Comparison of ENCODE assay signal across 8 mouse cellular contexts in genomic region chr11:100759611-100760233, GRCm38 (mm10). TPM values are rescaled to one million over a fixed set of nuclear protein-coding genes. Genes with fewer than 3 reads are reported as not detected.
DNase-seq lines count a peak whose midpoint lies in the region; ATAC-seq lines count a peak whose summit lies in the region.

Kcnh4 (minus strand) TSS chr11:100759942.

- H3K36me3 ChIP-seq in embryonic facial prominence, embryonic 13.5 days, result no peaks in the 10 kb centered on the region
- peaks cover 10% of the 10 kb centered on the region; the same call in 1 of the 2 replicates for H3K36me3 ChIP-seq in hindbrain, embryonic 12.5 days
- no peaks in the 10 kb centered on the region for H3K36me3 ChIP-seq in lung, embryonic 16.5 days (ENCODE audit: control insufficient read depth, insufficient read depth, low read length)

- H3K9me3 ChIP-seq in embryonic facial prominence, embryonic 13.5 days, result no peaks in the 10 kb centered on the region
- H3K9me3 ChIP-seq in hindbrain, embryonic 12.5 days (replicated peaks), result no peaks in the 10 kb centered on the region
- H3K9me3 ChIP-seq in lung, embryonic 16.5 days (ENCODE audit: control insufficient read depth, low read length), result no peaks in the 10 kb centered on the region

- H3K27me3 ChIP-seq in embryonic facial prominence, embryonic 13.5 days, result peaks cover 58% of the 10 kb centered on the region
- peaks cover 37% of the 10 kb centered on the region for H3K27me3 ChIP-seq in hindbrain, embryonic 12.5 days
- H3K27me3 ChIP-seq in lung, embryonic 16.5 days (ENCODE audit: control insufficient read depth, insufficient read depth, low read depth, low read length), result peaks cover 22% of the 10 kb centered on the region

- WGBS in embryonic facial prominence, embryonic 13.5 days, result under 1% methylated on average over 51 of the region's 51 CpGs
- under 1% methylated on average over 50 of the region's 51 CpGs for WGBS in hindbrain, embryonic 12.5 days
- WGBS in lung, embryonic 16.5 days, result 1% methylated on average over 46 of the region's 51 CpGs

- H3K4me3 ChIP-seq in embryonic facial prominence, embryonic 13.5 days, result peak within 1 kb of the TSS; percentile 38
- H3K4me3 ChIP-seq in hindbrain, embryonic 12.5 days, result peak within 1 kb of the TSS; percentile 41
- peak within 1 kb of the TSS; percentile 39 for H3K4me3 ChIP-seq in lung, embryonic 16.5 days (ENCODE audit: low read length)

- no peak within 1 kb of the TSS for H3K9ac ChIP-seq in embryonic facial prominence, embryonic 13.5 days
- peak within 1 kb of the TSS; percentile 54 for H3K9ac ChIP-seq in hindbrain, embryonic 12.5 days
- H3K9ac ChIP-seq in lung, embryonic 16.5 days (ENCODE audit: low read length), result no peak within 1 kb of the TSS

- peak; percentile 13 for DNase-seq in 3T3-L1 (ENCODE audit: low read depth, low spot score)
- DNase-seq in R1 (ENCODE audit: low read depth, low spot score), result peak; percentile 94
- DNase-seq in layer of hippocampus, postnatal 25 days (ENCODE audit: extremely low spot score in 1 of 2, low spot score in 1 of 2), result peak; percentile 48 to 70
- DNase-seq in retina, embryonic 14.5 days (ENCODE audit: low spot score), result peak; percentile 69
- peak; percentile 83 for DNase-seq in thymus, postnatal 14 days

- H3K4me2 ChIP-seq in embryonic facial prominence, embryonic 13.5 days, result peak within 1 kb of the TSS; percentile 65
- H3K4me2 ChIP-seq in hindbrain, embryonic 12.5 days (replicated peaks), result peak within 1 kb of the TSS; percentile 78
- H3K4me2 ChIP-seq in lung, embryonic 16.5 days (ENCODE audit: low read depth, low read length), result peak within 1 kb of the TSS; percentile 60

- peak; percentile 26; the same call in 1 of the 2 replicates for ATAC-seq in embryonic facial prominence, embryonic 13.5 days (ENCODE audit: insufficient number of reproducible peaks, insufficient read depth, low FRiP score, low TSS enrichment, low read depth)
- ATAC-seq in hindbrain, embryonic 12.5 days (ENCODE audit: low FRiP score), result peak; percentile 38
- ATAC-seq in lung, embryonic 16.5 days (ENCODE audit: low read depth), result peak; percentile 39; the same call in 1 of the 2 replicates

- no peak within 1 kb of the TSS for H3K27ac ChIP-seq in embryonic facial prominence, embryonic 13.5 days
- H3K27ac ChIP-seq in hindbrain, embryonic 12.5 days, result peak within 1 kb of the TSS; percentile 24
- no peak within 1 kb of the TSS for H3K27ac ChIP-seq in lung, embryonic 16.5 days (ENCODE audit: low read length)

- peaks cover 17% of the 10 kb centered on the region for H3K4me1 ChIP-seq in embryonic facial prominence, embryonic 13.5 days
- peaks cover 17% of the 10 kb centered on the region for H3K4me1 ChIP-seq in hindbrain, embryonic 12.5 days
- peaks cover 7% of the 10 kb centered on the region for H3K4me1 ChIP-seq in lung, embryonic 16.5 days (replicated peaks; ENCODE audit: control insufficient read depth, insufficient read depth, low read length)

RNA-seq across cellular contexts. Expression of gene Kcnh4, which starts in this region (rescaled TPM):
- polyA plus RNA-seq in embryonic facial prominence, embryonic 13.5 days (2015; fragmentation: Nextera tagmentation; extraction: Ambion mirVana), result 0.08 and 0.14 TPM in 2 replicates
- polyA plus RNA-seq in hindbrain, embryonic 12.5 days (2016; fragmentation: Nextera tagmentation; extraction: Ambion mirVana), result 6.0 and 6.2 TPM in 2 replicates
- total RNA-seq in layer of hippocampus, postnatal 25 days (2021), result 1 to 10 TPM; 1.1 to 1.8 TPM
- polyA plus RNA-seq in lung, embryonic 16.5 days (2015; fragmentation: Nextera tagmentation; extraction: Ambion mirVana), result not detected in 2 replicates

Comparison
In these comparisons a context has a peak if more than half of its experiments do, and no peak if none do; other contexts are left out.
1. Peak in ATAC-seq, H3K4me3 ChIP-seq and H3K4me2 ChIP-seq in embryonic facial prominence, embryonic 13.5 days; RNA of the gene not detected or under 1 TPM.
2. Peak in ATAC-seq, H3K4me3 ChIP-seq and H3K4me2 ChIP-seq in lung, embryonic 16.5 days; RNA of the gene not detected or under 1 TPM.
3. DNase-seq: peak in every context shown above with its lines; median percentile 94 in R1; 83 in thymus, postnatal 14 days; 69 in retina, embryonic 14.5 days; 59 in layer of hippocampus, postnatal 25 days; 13 in 3T3-L1.